Mouse (Mus musculus) heart, embryonic 11.5 days (tissue): ENCODE measurements around the gene Nisch. TPM values are rescaled to one million over a fixed set of nuclear protein-coding genes. Genes with fewer than 3 reads are reported as not detected.

Experiments
- ATAC-seq: fragments of 200-750 bp; cut with Nextera tagmentation; replicated peaks from 2 replicates; pipeline ENCODE4 v1.8.0; 2017; ENCODE audit warnings: moderate library complexity; ENCODE audit not compliant: insufficient number of reproducible peaks, low FRiP score, low TSS enrichment
- H3K27ac ChIP-seq: fragments of 300-500 bp; sonication (generic); 2 replicates; pipeline ENCODE4 v1.5.1; 2014; ENCODE audit warnings: mild to moderate bottlenecking, low read depth, low read length
- H3K27me3 ChIP-seq: fragments of 300-500 bp; sonication (generic); 2 replicates; pipeline ENCODE4 v1.6.1; 2014; ENCODE audit warnings: mild to moderate bottlenecking, low read length, mixed read lengths; ENCODE audit not compliant: control insufficient read depth, insufficient read depth
- H3K36me3 ChIP-seq: fragments of 300-500 bp; sonication (generic); 2 replicates; pipeline ENCODE4 v1.6.1; 2014; ENCODE audit warnings: mild to moderate bottlenecking, low read length, moderate library complexity, mixed read lengths; ENCODE audit not compliant: control insufficient read depth, insufficient read depth
- H3K4me1 ChIP-seq: fragments of 300-500 bp; sonication (generic); 2 replicates; pipeline ENCODE4 v1.6.1; 2014; ENCODE audit warnings: low read length; ENCODE audit not compliant: control insufficient read depth, insufficient read depth
- H3K4me2 ChIP-seq: fragments of 300-500 bp; sonication (generic); 2 replicates; pipeline ENCODE4 v1.6.1; 2014; ENCODE audit warnings: mild to moderate bottlenecking, moderate library complexity
- H3K4me3 ChIP-seq: fragments of 300-500 bp; sonication (generic); 2 replicates; pipeline ENCODE4 v1.5.1; 2014; ENCODE audit warnings: low read depth, low read length
- H3K9ac ChIP-seq: fragments of 300-500 bp; sonication (generic); 2 replicates; pipeline ENCODE4 v1.6.1; 2014; ENCODE audit warnings: mild to moderate bottlenecking, low read depth, low read length, moderate library complexity
- H3K9me3 ChIP-seq: fragments of 300-500 bp; sonication (generic); replicated peaks from 2 replicates; pipeline ENCODE4 v1.6.1; 2016; ENCODE audit warnings: low read length; ENCODE audit not compliant: control insufficient read depth
- WGBS: fragments of 180-500 bp; shearing (Covaris S2); extraction: QIAGEN DNeasy Blood & Tissue Kit; methylation state at CpG from one replicate; pipeline ENCODE4 v1.1.7; 2014; ENCODE audit not compliant: insufficient replicate concordance; 5-methylcytosine and 5-hydroxymethylcytosine counted together
- polyA plus RNA-seq: library from polyadenylated mRNA; unstranded; fragments of >200 nt; fragmentation: Nextera tagmentation; extraction: Ambion mirVana; gene quantifications from 2 replicates; pipeline ENCODE4 v1.2.1, GENCODE M21; 2014

Nisch gene
- polyA plus RNA-seq, 1 experiment from 2014 or later: 286 TPM

GRCm38 (mm10) chr14:31191936-31192335 is 24.8 kb downstream of the Nisch start:
- Histone ChIP-seq H3K27me3 (no peaks in the 10 kb centered on the region), H3K4me2 (no peak overlapping the region), H3K4me1 (peaks cover 39% of the 10 kb centered on the region), H3K9ac (no peak overlapping the region), H3K27ac (no peak overlapping the region), H3K9me3 (no peaks in the 10 kb centered on the region), H3K4me3 (no peak overlapping the region), H3K36me3 (peaks cover 55% of the 10 kb centered on the region)
- no peak for ATAC-seq
- WGBS: 52% methylated on average over 2 of the region's 2 CpGs

- Histone ChIP-seq H3K4me1 (peaks cover 16% of the 10 kb centered on the region), H3K27ac (no peak overlapping the region; the same call in 1 of the 2 replicates), H3K4me2 (no peak overlapping the region), H3K27me3 (no peaks in the 10 kb centered on the region), H3K9ac (no peak overlapping the region), H3K9me3 (no peaks in the 10 kb centered on the region), H3K4me3 (no peak overlapping the region), H3K36me3 (peaks cover 63% of the 10 kb centered on the region)
- ATAC-seq: no peak
- WGBS: 93% methylated on average over 3 of the region's 3 CpGs
Observed at GRCm38 (mm10) chr14:31189348-31189747, 27.4 kb downstream of the Nisch start.

GRCm38 (mm10) chr14:31188771-31189181 is 28.0 kb downstream of the Nisch start:
- no peaks in the 10 kb centered on the region for H3K9me3 ChIP-seq
- H3K27ac ChIP-seq: peak overlapping the region; percentile 63; the same call in 1 of the 2 replicates
- H3K9ac ChIP-seq: no peak overlapping the region
- 59% methylated on average over 6 of the region's 6 CpGs for WGBS
- no peaks in the 10 kb centered on the region for H3K27me3 ChIP-seq
- 0 out of 2 replicates have a peak, but pooled peaks have one; percentile 29 for ATAC-seq
- peaks cover 64% of the 10 kb centered on the region for H3K36me3 ChIP-seq
- H3K4me3 ChIP-seq: no peak overlapping the region
- no peak overlapping the region for H3K4me2 ChIP-seq
- H3K4me1 ChIP-seq: peaks cover 14% of the 10 kb centered on the region

- no peaks in the 10 kb centered on the region for H3K27me3 ChIP-seq
- WGBS: 63% methylated on average over 4 of the region's 4 CpGs
Observed at GRCm38 (mm10) chr14:31186656-31187055, 30.1 kb downstream of the Nisch start.

GRCm38 (mm10) chr14:31184195-31184594 is 32.6 kb downstream of the Nisch start:
- Histone ChIP-seq H3K27me3 (no peaks in the 10 kb centered on the region), H3K9ac (no peak overlapping the region), H3K9me3 (no peaks in the 10 kb centered on the region), H3K27ac (no peak overlapping the region), H3K36me3 (peaks cover 66% of the 10 kb centered on the region), H3K4me3 (no peak overlapping the region), H3K4me2 (no peak overlapping the region), H3K4me1 (peaks cover 7% of the 10 kb centered on the region; the same call in 1 of the 2 replicates)
- WGBS: 94% methylated on average over 12 of the region's 12 CpGs
- ATAC-seq: no peak

More at GRCm38 (mm10) chr14:31186656-31187055, 30.1 kb downstream of the Nisch start:
- ATAC-seq: no peak
- no peak overlapping the region for H3K4me3 ChIP-seq
- no peak overlapping the region for H3K27ac ChIP-seq
- no peaks in the 10 kb centered on the region for H3K9me3 ChIP-seq
- H3K36me3 ChIP-seq: peaks cover 70% of the 10 kb centered on the region
- no peak overlapping the region for H3K9ac ChIP-seq
- H3K4me2 ChIP-seq: no peak overlapping the region
- peaks cover 15% of the 10 kb centered on the region for H3K4me1 ChIP-seq

- Histone ChIP-seq H3K4me2 (no peak overlapping the region), H3K9ac (no peak overlapping the region), H3K27ac (peak overlapping the region; percentile 24; the same call in 1 of the 2 replicates), H3K27me3 (no peaks in the 10 kb centered on the region), H3K4me3 (no peak overlapping the region), H3K4me1 (peaks cover 7% of the 10 kb centered on the region; the same call in 1 of the 2 replicates), H3K9me3 (no peaks in the 10 kb centered on the region), H3K36me3 (peaks cover 66% of the 10 kb centered on the region)
- no peak for ATAC-seq
- 82% methylated on average over 5 of the region's 5 CpGs for WGBS
Observed at GRCm38 (mm10) chr14:31183541-31183940, 33.2 kb downstream of the Nisch start.

- Histone ChIP-seq H3K4me1 (peaks cover 7% of the 10 kb centered on the region; the same call in 1 of the 2 replicates), H3K4me3 (no peak overlapping the region), H3K4me2 (no peak overlapping the region), H3K36me3 (peaks cover 63% of the 10 kb centered on the region), H3K27ac (no peak overlapping the region; the same call in 1 of the 2 replicates), H3K9me3 (no peaks in the 10 kb centered on the region), H3K9ac (no peak overlapping the region), H3K27me3 (no peaks in the 10 kb centered on the region)
- 58% methylated on average over 2 of the region's 2 CpGs for WGBS
- ATAC-seq: no peak
Observed at GRCm38 (mm10) chr14:31182786-31183290, 33.9 kb downstream of the Nisch start.

- peaks cover 7% of the 10 kb centered on the region; the same call in 1 of the 2 replicates for H3K4me1 ChIP-seq
- H3K27me3 ChIP-seq: no peaks in the 10 kb centered on the region
- H3K9me3 ChIP-seq: no peaks in the 10 kb centered on the region
- no peak for ATAC-seq
- 82% methylated on average over 4 of the region's 4 CpGs for WGBS
- no peak overlapping the region for H3K4me3 ChIP-seq
- H3K9ac ChIP-seq: no peak overlapping the region
- H3K36me3 ChIP-seq: peaks cover 67% of the 10 kb centered on the region
- H3K27ac ChIP-seq: no peak overlapping the region
- no peak overlapping the region for H3K4me2 ChIP-seq
Observed at GRCm38 (mm10) chr14:31181512-31181911, 35.2 kb downstream of the Nisch start.
